ENCODE assay signal across 9 mouse cellular contexts in genomic region chr2:20547686-20548624, GRCm38 (mm10).
A peak's percentile ranks its signal among the peaks of the same experiment; 100 is the strongest.
DNase-seq lines count a peak whose midpoint lies in the region; ATAC-seq lines count a peak whose summit lies in the region.
"Had no signal": no experiment of that assay in that cellular context is flagged by ENCODE, and none has a peak within 500 bp of the region (broad histone marks: within the 10 kb centered on the region; RNA-seq: fewer than 3 reads in every experiment).

No protein-coding gene starts in this region.

- WGBS in heart, embryonic 16.5 days = 46% methylated on average over 18 of the region's 18 CpGs
- WGBS in forebrain, embryonic 16.5 days = 5% methylated on average over 18 of the region's 18 CpGs
- 31% methylated on average over 18 of the region's 18 CpGs for WGBS in limb, embryonic 15.5 days
- 26% methylated on average over 18 of the region's 18 CpGs for WGBS in neural tube, embryonic 13.5 days

- peak overlapping the region; percentile 54 for H3K4me2 ChIP-seq in heart, embryonic 16.5 days (ENCODE audit: low read depth, low read length)
- H3K4me2 ChIP-seq in forebrain, embryonic 16.5 days (ENCODE audit: low read length) = peak overlapping the region; percentile 52
- H3K4me2 ChIP-seq in limb, embryonic 15.5 days = peak overlapping the region; percentile 41
- H3K4me2 ChIP-seq in neural tube, embryonic 13.5 days = peak overlapping the region; percentile 49

- H3K4me3 ChIP-seq in heart, embryonic 16.5 days (ENCODE audit: low read length) = peak overlapping the region; percentile 26
- peak overlapping the region; percentile 28 for H3K4me3 ChIP-seq in forebrain, embryonic 16.5 days (replicated peaks; ENCODE audit: low read length)
- H3K4me3 ChIP-seq in limb, embryonic 15.5 days = peak overlapping the region; percentile 25
- H3K4me3 ChIP-seq in neural tube, embryonic 13.5 days = peak overlapping the region; percentile 12

- H3K36me3 ChIP-seq in heart, embryonic 16.5 days (ENCODE audit: control insufficient read depth, insufficient read depth) = no peaks in the 10 kb centered on the region
- no peaks in the 10 kb centered on the region for H3K36me3 ChIP-seq in forebrain, embryonic 16.5 days (ENCODE audit: control insufficient read depth, insufficient read depth)
- H3K36me3 ChIP-seq in limb, embryonic 15.5 days = no peaks in the 10 kb centered on the region
- H3K36me3 ChIP-seq in neural tube, embryonic 13.5 days = no peaks in the 10 kb centered on the region
- H3K36me3 ChIP-seq: G1E had no signal

- no peak for ATAC-seq in heart, embryonic 16.5 days (replicated peaks; ENCODE audit: extremely low read depth, insufficient read depth, low FRiP score)
- ATAC-seq in forebrain, embryonic 16.5 days = peak; percentile 47
- ATAC-seq in limb, embryonic 15.5 days (ENCODE audit: insufficient number of reproducible peaks, low FRiP score, low TSS enrichment, low read depth) = no peak
- ATAC-seq in neural tube, embryonic 13.5 days (ENCODE audit: low read depth) = no peak

- peaks cover 9% of the 10 kb centered on the region; the same call in 1 of the 2 replicates for H3K4me1 ChIP-seq in heart, embryonic 16.5 days (ENCODE audit: control insufficient read depth, insufficient read depth, low read length)
- peaks cover 32% of the 10 kb centered on the region for H3K4me1 ChIP-seq in forebrain, embryonic 16.5 days (replicated peaks; ENCODE audit: control insufficient read depth, insufficient read depth, low read length)
- H3K4me1 ChIP-seq in limb, embryonic 15.5 days = peaks cover 18% of the 10 kb centered on the region
- H3K4me1 ChIP-seq in neural tube, embryonic 13.5 days (replicated peaks) = peaks cover 19% of the 10 kb centered on the region

- no peaks in the 10 kb centered on the region for H3K27me3 ChIP-seq in heart, embryonic 16.5 days (ENCODE audit: control insufficient read depth, insufficient read depth, low read length)
- no peaks in the 10 kb centered on the region for H3K27me3 ChIP-seq in forebrain, embryonic 16.5 days (replicated peaks; ENCODE audit: control insufficient read depth, insufficient read depth, low read length)
- H3K27me3 ChIP-seq in limb, embryonic 15.5 days = no peaks in the 10 kb centered on the region
- H3K27me3 ChIP-seq in neural tube, embryonic 13.5 days = no peaks in the 10 kb centered on the region

- no peaks in the 10 kb centered on the region for H3K9me3 ChIP-seq in heart, embryonic 16.5 days (replicated peaks; ENCODE audit: control insufficient read depth, low read length)
- H3K9me3 ChIP-seq in forebrain, embryonic 16.5 days (ENCODE audit: control insufficient read depth, low read length) = no peaks in the 10 kb centered on the region
- H3K9me3 ChIP-seq in limb, embryonic 15.5 days = no peaks in the 10 kb centered on the region
- no peaks in the 10 kb centered on the region for H3K9me3 ChIP-seq in neural tube, embryonic 13.5 days
- H3K9me3 ChIP-seq: G1E had no signal

- H3K27ac ChIP-seq in heart, embryonic 16.5 days (ENCODE audit: low read length) = no peak overlapping the region
- peak overlapping the region; percentile 3; the same call in 1 of the 2 replicates for H3K27ac ChIP-seq in forebrain, embryonic 16.5 days (ENCODE audit: low read length)
- H3K27ac ChIP-seq in limb, embryonic 15.5 days = peak overlapping the region; percentile 69
- no peak overlapping the region for H3K27ac ChIP-seq in neural tube, embryonic 13.5 days (replicated peaks)

- peak overlapping the region; percentile 28 for H3K9ac ChIP-seq in heart, embryonic 16.5 days (ENCODE audit: low read length)
- H3K9ac ChIP-seq in forebrain, embryonic 16.5 days (replicated peaks; ENCODE audit: low read depth, low read length) = no peak overlapping the region
- no peak overlapping the region for H3K9ac ChIP-seq in limb, embryonic 15.5 days
- no peak overlapping the region for H3K9ac ChIP-seq in neural tube, embryonic 13.5 days

- DNase-seq in heart, postnatal 4 days = no peak
- no peak for DNase-seq in left cerebral cortex, adult 9 months (ENCODE audit: low spot score in 2 of 2)
- no peak for DNase-seq in spleen, postnatal 10 days (ENCODE audit: low spot score in 2 of 2)
- no peak for DNase-seq in layer of hippocampus, adult 9-10 months (ENCODE audit: low spot score)

Comparison
In these comparisons a context has a peak if more than half of its experiments do, and no peak if none do; other contexts are left out.
1. H3K27ac ChIP-seq: peak in forebrain, embryonic 16.5 days (single experiment) and limb, embryonic 15.5 days (single experiment); none in heart, embryonic 16.5 days (single experiment) and neural tube, embryonic 13.5 days (single experiment).
2. Peak in every context shown above with its lines, with median percentiles within 50 percentile points of each other: H3K4me2 ChIP-seq and H3K4me3 ChIP-seq.